24 mouse cellular contexts compared by ENCODE assay signal in genomic region chr1:178419608-178420007, GRCm38 (mm10). TPM values are rescaled to one million over a fixed set of nuclear protein-coding genes. Genes with fewer than 3 reads are reported as not detected.
DNase-seq lines count a peak whose midpoint lies in the region; ATAC-seq and TF ChIP-seq lines count a peak whose summit lies in the region.
"Had no signal": no experiment of that assay in that cellular context is flagged by ENCODE, and none has a peak within 500 bp of the region (broad histone marks: within the 10 kb centered on the region; RNA-seq: fewer than 3 reads in every experiment).

No protein-coding gene starts in this region.

- no peak overlapping the region for H3K9ac ChIP-seq in liver, adult 2 months (ENCODE audit: low read depth, low read length)
- H3K9ac ChIP-seq in liver, embryonic 11.5 days (ENCODE audit: low read depth, low read length), result no peak overlapping the region
- H3K9ac ChIP-seq in CH12.LX (ENCODE audit: insufficient read depth, low read depth), result no peak overlapping the region
- H3K9ac ChIP-seq: embryonic facial prominence, embryonic 13.5 days; embryonic facial prominence, embryonic 15.5 days; forebrain, embryonic 12.5 days had no signal

- no peaks in the 10 kb centered on the region for H3K27me3 ChIP-seq in liver, adult 2 months (ENCODE audit: control insufficient read depth, insufficient read depth, low read length)
- H3K27me3 ChIP-seq in liver, embryonic 11.5 days (replicated peaks; ENCODE audit: control insufficient read depth, insufficient read depth, low read length), result no peaks in the 10 kb centered on the region
- H3K27me3 ChIP-seq in CH12.LX (replicated peaks), result no peaks in the 10 kb centered on the region
- H3K27me3 ChIP-seq in hindbrain, embryonic 10.5 days (ENCODE audit: insufficient read depth, poor library complexity, severe bottlenecking), result no peaks in the 10 kb centered on the region
- H3K27me3 ChIP-seq: embryonic facial prominence, embryonic 13.5 days; embryonic facial prominence, embryonic 15.5 days; forebrain, embryonic 12.5 days had no signal

- no peak overlapping the region for H3K4me3 ChIP-seq in liver, adult 2 months (ENCODE audit: insufficient read depth, low read depth, low read length)
- H3K4me3 ChIP-seq in liver, embryonic 11.5 days (ENCODE audit: low read depth, low read length), result no peak overlapping the region
- no peak overlapping the region for H3K4me3 ChIP-seq in CH12.LX (replicated peaks in 1 of 3; ENCODE audit: low read depth in 2 of 3, low read length in 2 of 3, poor library complexity in 1 of 3)
- H3K4me3 ChIP-seq in hindbrain, embryonic 10.5 days, result no peak overlapping the region
- H3K4me3 ChIP-seq: embryonic facial prominence, embryonic 13.5 days; embryonic facial prominence, embryonic 15.5 days; erythroblast, embryonic 14.5 days; forebrain, embryonic 10.5 days; forebrain, embryonic 12.5 days had no signal

- H3K9me3 ChIP-seq in liver, embryonic 11.5 days (ENCODE audit: control insufficient read depth, low read length), result no peaks in the 10 kb centered on the region
- H3K9me3 ChIP-seq in CH12.LX (replicated peaks; ENCODE audit: low read length), result no peaks in the 10 kb centered on the region
- H3K9me3 ChIP-seq in hindbrain, embryonic 10.5 days, result no peaks in the 10 kb centered on the region
- H3K9me3 ChIP-seq: embryonic facial prominence, embryonic 13.5 days; embryonic facial prominence, embryonic 15.5 days; forebrain, embryonic 10.5 days; forebrain, embryonic 12.5 days had no signal

- no peak overlapping the region for H3K27ac ChIP-seq in liver, adult 2 months (replicated peaks; ENCODE audit: insufficient read depth, low read depth, low read length)
- H3K27ac ChIP-seq in liver, embryonic 11.5 days (ENCODE audit: low read depth, low read length), result no peak overlapping the region
- H3K27ac ChIP-seq in CH12.LX (ENCODE audit: insufficient read depth, low read depth), result no peak overlapping the region
- H3K27ac ChIP-seq in hindbrain, embryonic 10.5 days, result no peak overlapping the region
- H3K27ac ChIP-seq: embryonic facial prominence, embryonic 13.5 days; embryonic facial prominence, embryonic 15.5 days; forebrain, embryonic 10.5 days; forebrain, embryonic 12.5 days had no signal

- TF ChIP-seq CTCF in liver, adult 2 months (IDR thresholded peaks at IDR 0.05; ENCODE audit: low read depth, low read length), result no peak
- no peak for TF ChIP-seq CTCF in CH12.LX (conservative IDR thresholded peaks at IDR 0.05 in 1 of 2, IDR thresholded peaks at IDR 0.05 in 1 of 2; ENCODE audit: low read depth in 2 of 2, low read length in 2 of 2)

- no peak for TF ChIP-seq EP300 in CH12.LX (IDR thresholded peaks at IDR 0.05; ENCODE audit: low read length)

- no peak for TF ChIP-seq RAD21 in CH12.LX (IDR thresholded peaks at IDR 0.05; ENCODE audit: low read depth, low read length)

- dilution Hi-C loops in CH12.LX (cut with MboI; ENCODE audit: extremely low pct_ligation_motif_present, extremely low pct_unique_long_range_greater_than_20kb, low sequenced_read_pairs), result no loop called here

- H3K4me2 ChIP-seq in liver, embryonic 11.5 days, result no peak overlapping the region
- H3K4me2 ChIP-seq in CH12.LX (ENCODE audit: insufficient read depth, low read depth, poor library complexity, severe bottlenecking), result no peak overlapping the region
- H3K4me2 ChIP-seq: embryonic facial prominence, embryonic 13.5 days; embryonic facial prominence, embryonic 15.5 days; forebrain, embryonic 12.5 days had no signal

- H3K79me2 ChIP-seq in liver, adult 2 months (ENCODE audit: control insufficient read depth, insufficient read depth, low read length), result no peaks in the 10 kb centered on the region
- no peaks in the 10 kb centered on the region for H3K79me2 ChIP-seq in CH12.LX (replicated peaks; ENCODE audit: control insufficient read depth, extremely low read depth, insufficient read depth, poor library complexity, severe bottlenecking)

- H3K36me3 ChIP-seq in liver, adult 2 months (ENCODE audit: control insufficient read depth, insufficient read depth, low read length), result no peaks in the 10 kb centered on the region
- H3K36me3 ChIP-seq in liver, embryonic 11.5 days (ENCODE audit: control insufficient read depth, insufficient read depth, low read length), result no peaks in the 10 kb centered on the region
- no peaks in the 10 kb centered on the region for H3K36me3 ChIP-seq in CH12.LX (replicated peaks in 1 of 2; ENCODE audit: control insufficient read depth in 1 of 2, insufficient read depth in 1 of 2, low read length in 1 of 2)
- H3K36me3 ChIP-seq in hindbrain, embryonic 10.5 days, result no peaks in the 10 kb centered on the region
- H3K36me3 ChIP-seq: embryonic facial prominence, embryonic 13.5 days; embryonic facial prominence, embryonic 15.5 days; forebrain, embryonic 10.5 days; forebrain, embryonic 12.5 days had no signal

- peak; percentile 64 for DNase-seq in liver, adult 2 months (ENCODE audit: extremely low read depth, low read depth, low spot score)
- no peak for DNase-seq in liver, embryonic 11.5 days (ENCODE audit: low spot score)
- DNase-seq in CH12.LX (ENCODE audit: extremely low read depth), result no peak
- DNase-seq in hindbrain, embryonic 10.5 days (ENCODE audit: low spot score), result no peak
- DNase-seq: adrenal gland, adult 2 months; adrenal gland, postnatal 10 days; adrenal gland, postnatal 25 days; cerebellum, adult 11 months; cerebellum, adult 18-20 months; cerebellum, adult 8-10 months; cerebellum, adult 9-11 months; cerebellum, postnatal 14 days; cerebellum, postnatal 36 days; embryo, embryonic 11 days had no signal

- no peak for ATAC-seq in liver, embryonic 11.5 days (replicated peaks; ENCODE audit: low FRiP score)
- ATAC-seq in granulocyte monocyte progenitor cell, adult 5-6 weeks (replicated peaks; ENCODE audit: poor library complexity, severe bottlenecking), result peak; percentile 53
- peak; percentile 46; the same call in 1 of the 2 replicates for ATAC-seq in megakaryocyte progenitor cell, adult 5-6 weeks (replicated peaks; ENCODE audit: poor library complexity)
- no peak for ATAC-seq in CD4-positive, CD25-positive, alpha-beta regulatory T cell, adult 4 months
- ATAC-seq: forebrain, embryonic 14.5 days; forebrain, embryonic 16.5 days had no signal

- 91% methylated on average over 2 of the region's 2 CpGs for WGBS in liver, adult 2 months
- WGBS in liver, embryonic 11.5 days, result 85% methylated on average over 2 of the region's 2 CpGs
- WGBS in hindbrain, embryonic 10.5 days, result 93% methylated on average over 2 of the region's 2 CpGs

- H3K4me1 ChIP-seq in liver, adult 2 months (ENCODE audit: control insufficient read depth, insufficient read depth, low read length), result peaks cover 3% of the 10 kb centered on the region; the same call in 1 of the 2 replicates
- H3K4me1 ChIP-seq in liver, embryonic 11.5 days (replicated peaks; ENCODE audit: control insufficient read depth, insufficient read depth, low read length), result no peaks in the 10 kb centered on the region; the same call in 1 of the 2 replicates
- no peaks in the 10 kb centered on the region for H3K4me1 ChIP-seq in CH12.LX (ENCODE audit: control insufficient read depth in 1 of 2, insufficient read depth in 2 of 2)
- no peaks in the 10 kb centered on the region for H3K4me1 ChIP-seq in hindbrain, embryonic 10.5 days (replicated peaks)
- H3K4me1 ChIP-seq: embryonic facial prominence, embryonic 13.5 days; embryonic facial prominence, embryonic 15.5 days; forebrain, embryonic 10.5 days; forebrain, embryonic 12.5 days had no signal

- in situ Hi-C loops in CH12.LX (cut with MboI; ENCODE audit: low pct_ligation_motif_present, low pct_unique_long_range_greater_than_20kb, low sequenced_read_pairs), result no loop called here

- no peak for TF ChIP-seq POLR2A in liver, adult 2 months (IDR thresholded peaks at IDR 0.05; ENCODE audit: extremely low read depth, insufficient read depth, low read length)
- no peak for TF ChIP-seq POLR2A in CH12.LX (IDR thresholded peaks at IDR 0.05; ENCODE audit: low read depth, low read length)

TF ChIP-seq in CH12.LX, 34 proteins besides CTCF, POLR2A, EP300 and RAD21:
- TF ChIP-seq IRF4 (IDR thresholded peaks at IDR 0.05; ENCODE audit: low read depth, low read length) (0 out of 2 replicates have a peak, but pooled peaks have one; percentile 10), ETS1 (conservative IDR thresholded peaks at IDR 0.05; ENCODE audit: low read depth, low read length) (no peak)

RNA-seq across cellular contexts. Expression of gene Efcab2, which starts 13.7 kb away (rescaled TPM):
- 2.0 and 2.2 TPM in 2 replicates for total RNA-seq in liver, adult 2 months (2014; rRNA removed)
- 0.29 and 0.46 TPM in 2 replicates for polyA plus RNA-seq in liver, adult 2 months (2012; rRNA removed)
- 5.8 and 6.5 TPM in 2 replicates for polyA plus RNA-seq in liver, embryonic 11.5 days (2014; fragmentation: Nextera tagmentation; extraction: Ambion mirVana)
- 1.2 and 1.5 TPM in 2 replicates for total RNA-seq in CH12.LX (2012; rRNA removed)
- total RNA-seq in CH12.LX (2014; rRNA removed), result 1.8 TPM in 2 replicates
- 2.8 and 3.2 TPM in 2 replicates for polyA plus RNA-seq in CH12.LX (2012; ENCODE audit: insufficient read length, low read depth)
- 3.1 TPM in 2 replicates for total RNA-seq in granulocyte monocyte progenitor cell, adult 5-6 weeks (2014; fragmentation: Nextera tagmentation)
- 2.3 and 4.0 TPM in 2 replicates for total RNA-seq in granulocyte monocyte progenitor cell, adult 5-6 weeks (2017)
- total RNA-seq in megakaryocyte progenitor cell, adult 5-6 weeks (2015), result 3.8 and 4.2 TPM in 2 replicates
- total RNA-seq in megakaryocyte progenitor cell, adult 5-6 weeks (2017), result 1.7 and 3.2 TPM in 2 replicates
- 1 to 10 TPM; 3.7 to 8.2 TPM for polyA plus RNA-seq in CD4-positive, CD25-positive, alpha-beta regulatory T cell, adult 4 months (2017; shearing (Covaris generic))
- 7.0 and 7.9 TPM in 2 replicates for polyA plus RNA-seq in hindbrain, embryonic 10.5 days (2016; fragmentation: Nextera tagmentation; extraction: Ambion mirVana)

Comparison
In these comparisons a context has a peak if more than half of its experiments do, and no peak if none do; other contexts are left out.
1. ATAC-seq: peak in granulocyte monocyte progenitor cell, adult 5-6 weeks (single experiment) and megakaryocyte progenitor cell, adult 5-6 weeks (single experiment); none in liver, embryonic 11.5 days (single experiment) and CD4-positive, CD25-positive, alpha-beta regulatory T cell, adult 4 months (single experiment).